Mouse (Mus musculus) spleen, adult 12 weeks (tissue): ENCODE data around the gene Tac4.

ENCODE experiments used
- DNase-seq: peaks from one replicate; pipeline ENCODE4 v3.0.0; 2022; ENCODE audit warnings: low spot score

Tac4 gene

GRCm38 (mm10) chr11:95315215-95315955 is 54.1 kb downstream of the Tac4 start:
- no peak for DNase-seq

DNA sequence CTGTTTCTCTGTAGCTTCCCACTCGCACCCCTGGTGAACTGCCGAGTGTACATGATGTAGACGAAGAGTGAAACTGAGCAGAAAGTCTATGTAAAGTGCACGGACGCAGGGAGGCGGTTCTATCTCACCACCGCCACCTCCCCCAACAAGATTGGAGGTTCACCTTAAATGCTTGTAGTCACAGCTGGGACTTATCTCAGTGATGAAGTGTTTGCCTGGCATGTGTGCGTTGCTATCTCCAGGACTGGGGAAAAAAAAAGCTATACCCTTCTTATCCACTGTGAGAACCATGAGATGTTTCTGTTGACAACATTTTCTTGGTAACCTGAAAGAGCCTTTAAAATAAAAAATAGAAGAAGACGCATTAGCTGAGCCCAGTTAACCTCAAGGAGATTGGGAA is 56.8 kb downstream of the Tac4 start:
- no peak for DNase-seq
